Mouse (Mus musculus): ENCODE data around the gene Sfmbt2.

DNA sequence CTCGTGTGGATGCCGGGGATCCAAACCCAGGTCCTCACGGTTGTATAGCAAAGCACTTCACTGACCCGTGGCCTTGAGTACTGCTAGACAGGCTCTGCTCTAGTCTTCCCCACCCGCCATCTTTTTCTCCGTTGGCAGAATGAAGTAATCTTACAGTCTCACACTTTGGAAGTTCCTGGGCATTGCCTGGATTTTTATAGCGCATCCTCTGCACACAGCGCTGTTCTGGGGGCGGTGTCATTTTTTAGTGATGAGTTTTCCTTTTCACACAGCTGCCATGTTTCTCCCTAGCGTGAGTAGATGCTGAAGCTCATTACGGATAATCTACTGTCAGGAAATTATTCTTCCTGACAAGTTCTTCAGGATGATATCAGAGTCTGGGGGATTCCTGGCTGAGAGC lies 24.8 kb downstream of the Sfmbt2 start:
- TF ChIP-seq EP300 (IDR thresholded peaks at IDR 0.05; ENCODE audit: low read depth): no peak
- no peak for TF ChIP-seq CTCF (IDR thresholded peaks at IDR 0.05; ENCODE audit: low read depth)
